Mouse (Mus musculus): ENCODE results near the gene Ano8. TPM values are rescaled to one million over a fixed set of nuclear protein-coding genes. Genes with fewer than 3 reads are reported as not detected.

Ano8 gene
- polyA plus RNA-seq, 1 experiment from 2014 or later: 23.7 TPM

DNA sequence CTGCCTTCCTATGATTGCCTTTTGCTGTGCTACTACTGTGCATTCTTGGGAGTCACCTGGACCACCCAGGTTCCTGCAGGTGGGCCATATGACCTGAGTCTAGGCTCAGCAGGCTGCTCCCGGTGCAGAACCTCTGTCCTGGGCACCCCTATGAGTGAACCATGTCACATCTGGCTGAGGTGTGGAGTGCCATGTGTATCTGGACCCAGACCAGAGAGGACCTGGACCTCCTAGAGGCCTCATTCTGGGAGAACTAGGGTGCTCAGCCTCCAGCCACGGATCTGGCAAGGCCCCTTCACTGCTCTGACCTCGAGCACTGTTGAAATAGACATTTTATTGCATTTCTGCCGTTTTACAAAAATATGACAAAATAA is 10.1 kb downstream of the Ano8 start:
- H3K36me3 ChIP-seq: peaks cover 70% of the 10 kb centered on the region
- peak; percentile 11; the same call in 1 of the 2 replicates for ATAC-seq (ENCODE audit: low FRiP score, low read depth)

DNA sequence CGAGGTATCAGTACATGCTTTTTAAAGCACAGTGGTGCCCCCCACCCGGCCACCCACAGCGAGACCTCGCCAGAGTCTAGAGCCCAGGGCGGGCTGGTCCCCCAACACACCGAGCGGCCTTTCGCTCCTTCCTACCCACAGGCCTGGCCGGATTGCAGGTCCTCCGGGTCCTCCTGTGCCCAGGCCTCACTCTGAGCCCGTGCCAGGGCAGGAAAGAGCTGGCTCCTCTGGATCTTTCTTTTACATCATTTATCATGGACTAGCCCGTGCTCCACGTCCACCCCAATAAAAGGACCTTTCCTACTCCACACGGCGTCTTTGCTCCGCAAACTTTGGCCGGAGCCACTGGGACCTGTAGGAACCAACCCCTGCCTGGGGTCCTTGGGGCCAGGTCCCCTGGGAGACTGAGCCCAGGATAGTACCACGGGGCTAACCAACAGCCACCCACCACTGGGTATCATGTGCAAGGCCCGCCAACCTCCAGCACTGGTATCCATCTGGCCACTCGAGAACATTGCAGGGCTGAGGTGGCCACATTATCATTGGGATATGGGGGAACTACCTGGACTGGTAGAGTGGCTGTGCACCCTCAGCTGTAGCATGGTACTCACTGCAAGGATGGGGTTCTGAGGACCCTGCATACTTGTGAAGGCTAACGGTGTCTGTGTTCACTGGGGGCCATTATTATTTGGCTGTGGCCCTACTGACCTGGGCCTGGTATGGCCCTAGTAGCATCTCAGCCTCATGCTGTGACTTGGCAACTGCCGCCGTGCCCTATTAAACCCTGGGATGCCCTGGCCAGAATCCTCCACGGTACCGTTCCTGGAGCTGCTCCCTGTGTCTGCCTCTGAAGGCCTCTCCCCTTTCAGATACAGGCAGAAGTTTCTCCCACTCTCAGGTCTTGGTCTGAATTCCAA is 10.7 kb downstream of the Ano8 start:
- peak overlapping the region; percentile 93; the same call in 1 of the 2 replicates for H3K4me2 ChIP-seq (replicated peaks)
- 90% methylated on average over 25 of the region's 25 CpGs for WGBS
- no peak overlapping the region for H3K27ac ChIP-seq
- H3K4me3 ChIP-seq: no peak overlapping the region
- ATAC-seq (ENCODE audit: low FRiP score, low read depth): no peak
- H3K9ac ChIP-seq: no peak overlapping the region
- H3K4me1 ChIP-seq: peaks cover 32% of the 10 kb centered on the region
- peaks cover 6% of the 10 kb centered on the region; the same call in 1 of the 2 replicates for H3K27me3 ChIP-seq (replicated peaks)
- H3K9me3 ChIP-seq: no peaks in the 10 kb centered on the region
- H3K36me3 ChIP-seq: peaks cover 64% of the 10 kb centered on the region

More for the DNA sequence above, 10.1 kb downstream of the Ano8 start:
- WGBS: 27% methylated on average over 4 of the region's 4 CpGs
- Histone ChIP-seq H3K9ac (peak overlapping the region; percentile 78), H3K4me1 (peaks cover 25% of the 10 kb centered on the region), H3K27ac (0 out of 2 replicates have a peak overlapping the region, but pooled peaks have one; percentile 76), H3K9me3 (no peaks in the 10 kb centered on the region), H3K4me3 (peak overlapping the region; percentile 57), H3K27me3 (replicated peaks) (peaks cover 6% of the 10 kb centered on the region; the same call in 1 of the 2 replicates), H3K4me2 (replicated peaks) (peak overlapping the region; percentile 93)

DNA sequence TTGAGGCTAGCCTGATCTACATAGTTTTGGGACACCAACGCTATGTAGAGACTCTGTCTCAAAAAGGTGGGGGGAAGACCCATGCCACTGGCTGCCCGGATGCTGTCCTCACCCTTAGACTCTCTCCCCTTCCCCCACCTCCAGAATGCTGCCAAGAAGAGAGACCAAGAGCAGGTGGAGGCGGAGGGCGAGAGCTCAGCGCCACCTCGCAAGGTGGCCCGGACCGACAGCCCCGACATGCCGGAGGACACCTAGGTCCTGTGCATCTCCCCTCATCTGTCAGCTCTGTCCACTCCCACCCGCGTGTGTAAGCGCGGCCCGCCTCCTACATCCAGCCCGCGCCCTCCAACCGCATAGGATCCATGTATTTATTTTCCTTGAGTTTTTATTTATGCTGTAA is 11.4 kb downstream of the Ano8 start:
- WGBS: 95% methylated on average over 18 of the region's 18 CpGs
- Histone ChIP-seq H3K27me3 (replicated peaks) (peaks cover 6% of the 10 kb centered on the region; the same call in 1 of the 2 replicates), H3K4me3 (no peak overlapping the region), H3K9me3 (no peaks in the 10 kb centered on the region), H3K27ac (no peak overlapping the region), H3K9ac (no peak overlapping the region), H3K4me2 (replicated peaks) (no peak overlapping the region), H3K4me1 (peaks cover 36% of the 10 kb centered on the region), H3K36me3 (peaks cover 57% of the 10 kb centered on the region)
- ATAC-seq (ENCODE audit: low FRiP score, low read depth): no peak

DNA sequence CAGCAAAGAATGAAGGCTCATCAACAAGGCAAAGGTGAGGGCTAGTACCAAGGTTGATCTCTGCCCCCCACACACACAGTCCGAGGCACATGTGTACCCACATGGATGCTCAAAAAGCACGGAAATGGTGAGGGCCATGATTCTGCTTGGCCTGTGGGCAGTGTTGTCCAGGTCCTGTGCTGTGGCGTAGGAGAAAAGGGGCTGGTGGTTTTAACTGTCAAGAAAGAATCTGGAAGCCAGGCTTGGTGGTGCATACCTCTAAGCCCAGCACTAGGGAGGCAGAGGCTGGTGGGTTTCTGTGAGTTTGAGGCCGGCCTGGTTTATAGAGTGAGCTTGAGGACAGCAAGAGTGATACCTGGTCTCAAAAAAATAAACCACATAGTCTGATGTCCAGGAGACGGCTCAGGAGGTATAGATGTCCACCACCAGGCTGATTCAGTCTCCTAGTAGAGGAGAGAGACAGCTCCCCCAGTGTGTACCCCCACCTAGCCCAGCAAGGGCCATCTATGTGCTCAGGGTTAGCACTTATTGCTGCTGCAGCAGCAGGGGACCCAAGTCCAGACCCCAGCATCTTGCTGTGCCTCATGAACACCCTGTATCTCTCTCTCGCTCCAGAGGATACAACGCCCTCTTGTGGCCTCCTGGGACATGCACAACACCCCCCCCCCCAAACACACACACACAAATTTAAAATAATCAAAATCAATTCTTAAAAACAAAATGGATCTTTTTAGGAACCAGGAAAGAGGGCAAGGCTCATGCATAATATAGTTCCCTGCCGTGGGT is 13.0 kb downstream of the Ano8 start:
- H3K9ac ChIP-seq: no peak overlapping the region
- H3K4me2 ChIP-seq (replicated peaks): no peak overlapping the region
- no peaks in the 10 kb centered on the region for H3K9me3 ChIP-seq
- H3K27ac ChIP-seq: no peak overlapping the region
- H3K4me3 ChIP-seq: no peak overlapping the region
- peaks cover 36% of the 10 kb centered on the region for H3K4me1 ChIP-seq
- WGBS: 87% methylated on average over 8 of the region's 8 CpGs
- no peak for ATAC-seq (ENCODE audit: low FRiP score, low read depth)
- H3K27me3 ChIP-seq (replicated peaks): no peaks in the 10 kb centered on the region
- H3K36me3 ChIP-seq: peaks cover 44% of the 10 kb centered on the region

DNA sequence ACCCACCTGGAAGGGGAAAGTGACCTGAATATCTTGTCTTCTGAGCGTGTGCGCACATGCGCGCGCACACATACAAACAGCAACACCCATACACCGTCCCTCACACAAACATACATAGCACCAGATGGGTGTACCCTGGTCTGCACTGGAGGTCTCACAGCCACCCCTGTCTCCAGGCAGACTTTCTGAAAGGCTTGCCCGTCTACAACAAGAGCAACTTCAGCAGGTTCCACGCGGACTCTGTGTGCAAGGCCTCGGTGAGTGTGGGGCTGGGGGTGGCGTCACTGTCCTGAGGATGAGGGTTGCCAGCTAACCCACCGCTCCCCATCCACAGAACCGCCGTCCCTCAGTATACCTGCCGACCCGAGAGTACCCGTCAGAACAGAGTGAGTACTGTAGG is 13.9 kb downstream of the Ano8 start:
- peaks cover 28% of the 10 kb centered on the region for H3K4me1 ChIP-seq
- peaks cover 44% of the 10 kb centered on the region for H3K36me3 ChIP-seq
- no peak overlapping the region for H3K4me3 ChIP-seq
- no peak for ATAC-seq (ENCODE audit: low FRiP score, low read depth)
- no peak overlapping the region for H3K9ac ChIP-seq
- no peaks in the 10 kb centered on the region for H3K9me3 ChIP-seq
- H3K4me2 ChIP-seq (replicated peaks): no peak overlapping the region
- 96% methylated on average over 17 of the region's 17 CpGs for WGBS
- no peak overlapping the region for H3K27ac ChIP-seq
- no peaks in the 10 kb centered on the region for H3K27me3 ChIP-seq (replicated peaks)

DNA sequence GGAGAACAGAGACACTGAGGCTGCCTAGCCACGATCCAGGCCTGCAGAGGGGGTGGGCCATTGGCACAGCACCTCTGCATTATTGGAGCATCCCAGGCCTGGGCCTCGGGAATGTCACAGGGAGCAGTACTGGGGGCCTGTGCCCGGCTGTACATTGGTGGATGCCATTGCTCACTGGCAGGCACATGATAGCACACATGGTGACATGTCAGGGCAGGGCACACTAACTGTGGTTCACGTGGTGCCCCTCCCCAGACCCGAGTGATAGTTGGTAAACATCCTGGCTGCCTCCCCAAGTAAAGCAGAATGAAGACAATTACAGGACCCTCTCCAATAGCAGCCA is 14.9 kb downstream of the Ano8 start:
- Histone ChIP-seq H3K36me3 (peaks cover 44% of the 10 kb centered on the region), H3K4me2 (replicated peaks) (peak overlapping the region; percentile 76; the same call in 1 of the 2 replicates), H3K4me1 (peaks cover 22% of the 10 kb centered on the region), H3K9ac (no peak overlapping the region), H3K4me3 (no peak overlapping the region), H3K27me3 (replicated peaks) (no peaks in the 10 kb centered on the region), H3K9me3 (no peaks in the 10 kb centered on the region), H3K27ac (no peak overlapping the region)
- WGBS: 86% methylated on average over 5 of the region's 5 CpGs
- no peak for ATAC-seq (ENCODE audit: low FRiP score, low read depth)

DNA sequence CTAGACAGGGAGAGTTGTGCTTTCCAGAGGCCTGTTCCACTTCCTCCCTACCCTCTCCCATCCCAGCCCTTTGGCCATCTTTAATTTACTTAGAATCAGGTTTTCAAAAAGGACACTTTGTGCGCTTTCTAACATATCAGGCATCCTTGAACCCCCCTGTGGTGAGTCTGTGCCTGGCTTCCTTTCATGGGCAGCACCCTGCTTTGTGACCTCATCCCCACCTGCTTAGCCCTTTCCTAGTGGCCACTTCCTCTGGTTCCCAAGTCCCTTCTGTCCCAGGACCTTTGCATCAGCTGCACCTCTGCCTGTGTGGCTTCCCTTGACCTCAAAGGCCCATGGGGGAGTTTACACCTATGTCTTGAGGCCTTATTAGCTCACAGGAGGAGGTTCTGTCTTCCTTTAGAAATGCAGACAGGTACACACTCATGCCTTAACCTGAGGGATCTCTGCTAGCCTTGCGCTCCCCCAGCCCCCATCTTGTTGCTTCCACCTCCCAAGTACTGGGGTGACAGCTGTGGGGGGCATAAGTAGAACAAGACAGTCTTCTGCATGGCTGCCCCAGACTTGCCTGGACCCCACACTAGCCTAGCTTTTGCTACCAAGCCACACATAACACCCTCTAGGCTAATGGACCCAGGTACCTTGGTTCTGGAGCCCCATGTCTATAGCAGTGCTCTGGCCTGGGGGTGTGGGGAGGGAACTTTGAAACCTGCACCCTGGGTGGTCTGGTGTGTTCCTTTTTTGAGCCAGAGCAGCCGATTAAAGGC is 15.4 kb downstream of the Ano8 start:
- WGBS: 94% methylated on average over 3 of the region's 3 CpGs
- Histone ChIP-seq H3K36me3 (peaks cover 43% of the 10 kb centered on the region), H3K4me1 (peaks cover 22% of the 10 kb centered on the region), H3K4me2 (replicated peaks) (peak overlapping the region; percentile 76), H3K27ac (no peak overlapping the region), H3K27me3 (replicated peaks) (no peaks in the 10 kb centered on the region), H3K9ac (peak overlapping the region; percentile 84; the same call in 1 of the 2 replicates), H3K4me3 (peak overlapping the region; percentile 84), H3K9me3 (no peaks in the 10 kb centered on the region)
- ATAC-seq (ENCODE audit: low FRiP score, low read depth): no peak

DNA sequence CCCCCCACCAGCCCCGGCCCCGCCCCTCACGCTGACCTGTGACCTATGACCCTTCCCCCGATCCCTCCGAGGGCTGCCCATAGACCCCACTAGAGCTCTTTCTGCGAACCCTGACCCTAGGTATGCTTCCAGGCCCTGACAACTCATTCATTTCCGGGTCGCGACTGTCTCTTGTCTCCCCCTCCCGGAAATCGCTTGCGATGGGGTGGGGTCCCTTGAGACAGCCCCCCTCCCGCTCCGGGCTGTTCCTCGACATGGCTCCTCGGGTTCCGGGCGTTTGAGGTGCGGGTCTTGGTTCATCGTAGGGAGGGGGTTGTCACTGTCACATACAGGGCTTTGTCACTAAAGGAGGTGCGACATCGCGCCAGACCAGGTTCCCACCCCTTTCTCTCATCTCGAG is 16.4 kb downstream of the Ano8 start:
- Histone ChIP-seq H3K27me3 (replicated peaks) (no peaks in the 10 kb centered on the region), H3K27ac (peak overlapping the region; percentile 50), H3K4me2 (replicated peaks) (peak overlapping the region; percentile 76), H3K9ac (peak overlapping the region; percentile 84), H3K9me3 (no peaks in the 10 kb centered on the region), H3K4me1 (peaks cover 24% of the 10 kb centered on the region), H3K36me3 (peaks cover 34% of the 10 kb centered on the region), H3K4me3 (peak overlapping the region; percentile 84)
- ATAC-seq (ENCODE audit: low FRiP score, low read depth): peak; percentile 58
- under 1% methylated on average over 24 of the region's 24 CpGs for WGBS

DNA sequence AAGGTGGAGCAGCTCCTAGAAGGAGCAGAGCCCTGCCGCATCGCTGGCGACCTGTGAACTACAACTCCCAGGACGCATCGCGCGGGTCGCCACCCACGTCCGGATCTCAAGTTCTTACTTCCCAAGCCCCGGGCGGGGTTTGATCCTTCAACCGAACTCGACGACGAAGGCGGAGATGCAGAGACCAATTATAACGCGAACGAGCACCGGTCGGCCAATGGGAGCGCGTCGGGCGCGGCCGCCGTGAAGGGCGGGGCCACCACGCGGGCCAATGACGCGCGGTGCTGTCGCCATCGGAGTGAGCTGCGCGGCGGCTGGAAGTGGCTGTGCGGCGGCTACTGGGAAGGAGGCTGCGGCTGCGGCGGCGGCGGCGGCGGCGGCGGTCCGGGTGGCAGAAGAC is 16.8 kb downstream of the Ano8 start, which contains the start of gene Dda1:
Gene Dda1 (plus strand): TSS at position 284 of the 400 bp plus-strand sequence.
- peak; percentile 85 for ATAC-seq (ENCODE audit: low FRiP score, low read depth)
- Histone ChIP-seq H3K4me3 (peak within 1 kb of the TSS; percentile 84), H3K9me3 (no peaks in the 10 kb centered on the region), H3K36me3 (peaks cover 29% of the 10 kb centered on the region), H3K27me3 (replicated peaks) (no peaks in the 10 kb centered on the region), H3K9ac (peak within 1 kb of the TSS; percentile 84), H3K27ac (peak within 1 kb of the TSS; percentile 50), H3K4me2 (replicated peaks) (peak within 1 kb of the TSS; percentile 76), H3K4me1 (peaks cover 29% of the 10 kb centered on the region)
- under 1% methylated on average over 48 of the region's 52 CpGs for WGBS

DNA sequence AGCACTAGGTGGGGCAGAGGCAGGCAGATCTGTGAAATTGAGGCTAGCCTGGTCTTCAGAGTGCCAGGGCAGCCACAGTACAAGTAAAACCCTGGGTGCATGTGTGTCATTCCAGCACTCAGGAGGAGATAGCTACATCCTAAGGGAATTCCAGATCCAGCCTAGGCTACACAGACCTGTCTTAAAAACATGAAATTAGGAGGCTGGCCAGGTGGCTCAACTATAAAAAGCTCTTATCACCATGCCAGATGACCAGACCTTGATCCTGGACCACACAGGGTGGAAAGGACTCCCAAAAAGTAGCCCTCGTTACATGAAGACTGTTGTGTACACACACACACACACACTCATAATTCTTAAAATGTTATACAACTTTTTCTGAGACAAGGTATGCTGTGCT is 17.8 kb downstream of the Ano8 start:
- Histone ChIP-seq H3K9ac (no peak overlapping the region), H3K4me1 (peaks cover 32% of the 10 kb centered on the region), H3K27me3 (replicated peaks) (no peaks in the 10 kb centered on the region), H3K36me3 (peaks cover 20% of the 10 kb centered on the region), H3K27ac (no peak overlapping the region), H3K4me3 (no peak overlapping the region), H3K9me3 (no peaks in the 10 kb centered on the region), H3K4me2 (replicated peaks) (no peak overlapping the region)
- ATAC-seq (ENCODE audit: low FRiP score, low read depth): no peak
- WGBS: 97% methylated on average over 1 of the region's 1 CpGs

DNA sequence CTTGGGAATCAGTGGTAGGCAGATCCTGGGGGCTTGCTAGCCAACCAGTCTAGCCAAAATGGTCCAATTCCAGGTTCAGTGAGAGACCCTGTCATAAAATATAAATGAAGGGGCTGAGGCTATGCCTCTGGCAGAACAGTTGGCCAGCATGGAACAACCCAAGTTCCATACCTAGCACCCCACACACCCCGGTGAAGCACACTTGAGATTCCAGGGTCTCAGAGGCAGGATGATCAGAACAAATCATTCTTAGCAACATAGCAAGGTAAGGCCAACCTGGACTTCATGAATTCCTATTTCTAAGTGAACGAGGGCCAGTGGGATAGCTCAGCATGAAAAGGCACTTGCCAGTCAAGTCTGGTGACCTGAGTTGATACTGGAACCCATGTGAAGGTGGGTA is 18.6 kb downstream of the Ano8 start:
- H3K9ac ChIP-seq: no peak overlapping the region
- H3K4me2 ChIP-seq (replicated peaks): no peak overlapping the region
- no peak for ATAC-seq (ENCODE audit: low FRiP score, low read depth)
- no peak overlapping the region for H3K27ac ChIP-seq
- no peak overlapping the region for H3K4me3 ChIP-seq
- peaks cover 12% of the 10 kb centered on the region for H3K36me3 ChIP-seq
- H3K27me3 ChIP-seq (replicated peaks): no peaks in the 10 kb centered on the region
- peaks cover 39% of the 10 kb centered on the region for H3K4me1 ChIP-seq
- no peaks in the 10 kb centered on the region for H3K9me3 ChIP-seq
- WGBS: 95% methylated on average over 2 of the region's 2 CpGs

Measured in neural tube, embryonic 12.5 days (tissue).